Mouse (Mus musculus) R1 (cell line): Measurements from ENCODE around the gene Aig1.
A peak's percentile ranks its signal among the peaks of the same experiment; 100 is the strongest.

Source experiments
- DNase-seq: peaks from one replicate; pipeline ENCODE4 v3.0.0-alpha.2; 2018; ENCODE audit warnings: low read depth, low spot score

Gene Aig1

GRCm38 (mm10) chr10:13775411-13775810, 93.4 kb downstream of the Aig1 start:
- no peak for DNase-seq

- DNase-seq: no peak
Measured at GRCm38 (mm10) chr10:13774910-13775309, 93.9 kb downstream of the Aig1 start.

- no peak for DNase-seq
Measured at GRCm38 (mm10) chr10:13770720-13771119, 98.1 kb downstream of the Aig1 start.

DNA sequence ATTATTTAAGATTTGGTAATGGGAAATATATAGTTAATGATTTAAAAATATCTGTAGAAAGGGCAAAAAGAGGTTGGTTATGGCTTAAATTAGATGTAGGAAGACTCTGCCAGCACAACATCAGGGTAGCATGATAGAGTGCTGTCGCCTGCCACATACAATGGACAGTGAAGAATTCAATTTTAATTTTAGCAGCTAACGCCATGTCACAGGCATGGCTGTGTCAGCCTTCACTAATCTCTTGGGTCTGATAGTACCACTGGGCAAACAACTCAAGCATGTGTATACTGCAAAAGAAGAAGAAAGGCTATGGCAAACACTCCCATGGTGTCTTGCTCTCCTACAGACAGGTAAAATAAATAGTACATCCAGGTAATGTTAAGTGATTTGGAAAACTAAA, 99.0 kb downstream of the Aig1 start:
- DNase-seq: no peak

DNA sequence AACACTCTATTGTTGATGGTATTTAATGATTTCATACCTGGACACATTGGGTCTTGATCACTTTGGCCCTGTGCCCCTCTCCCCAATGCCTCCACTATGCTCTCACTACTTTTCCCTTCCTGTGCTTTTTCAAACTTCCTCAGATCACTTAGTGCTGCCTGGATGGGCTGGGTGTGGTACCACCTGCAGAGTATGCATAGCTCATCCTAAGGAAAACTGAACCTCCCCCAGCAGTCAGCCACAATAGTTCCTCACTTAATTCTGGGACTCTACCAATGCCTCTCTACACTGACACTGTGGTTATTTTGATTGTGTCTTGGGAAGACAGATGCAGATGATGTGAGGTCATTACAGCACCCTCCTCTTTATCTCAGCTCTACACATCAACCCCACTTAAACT, 99.9 kb downstream of the Aig1 start:
- DNase-seq: peak; percentile 57

- no peak for DNase-seq
Measured at GRCm38 (mm10) chr10:13767076-13767475, 101.7 kb downstream of the Aig1 start.

GRCm38 (mm10) chr10:13763151-13763550, 105.6 kb downstream of the Aig1 start:
- no peak for DNase-seq

DNA sequence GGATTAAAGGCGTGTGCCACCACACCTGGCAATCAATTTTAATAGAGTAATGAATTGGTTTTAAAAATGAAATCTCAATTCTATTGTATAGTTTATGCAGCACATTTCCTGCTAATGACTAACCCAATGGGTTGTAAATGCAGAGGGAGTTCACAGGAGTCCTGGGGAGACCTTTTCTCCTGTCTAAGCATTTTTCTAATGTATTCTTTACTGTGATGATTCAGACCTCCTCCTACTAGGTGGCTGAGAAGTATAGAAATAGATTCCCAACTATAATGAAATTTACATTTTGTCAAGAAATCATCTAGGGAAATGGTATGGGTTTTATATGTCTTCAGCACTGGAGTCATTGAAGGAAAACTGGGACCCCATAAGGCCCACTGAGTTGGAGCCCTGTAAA, 114.1 kb downstream of the Aig1 start:
- no peak for DNase-seq

DNA sequence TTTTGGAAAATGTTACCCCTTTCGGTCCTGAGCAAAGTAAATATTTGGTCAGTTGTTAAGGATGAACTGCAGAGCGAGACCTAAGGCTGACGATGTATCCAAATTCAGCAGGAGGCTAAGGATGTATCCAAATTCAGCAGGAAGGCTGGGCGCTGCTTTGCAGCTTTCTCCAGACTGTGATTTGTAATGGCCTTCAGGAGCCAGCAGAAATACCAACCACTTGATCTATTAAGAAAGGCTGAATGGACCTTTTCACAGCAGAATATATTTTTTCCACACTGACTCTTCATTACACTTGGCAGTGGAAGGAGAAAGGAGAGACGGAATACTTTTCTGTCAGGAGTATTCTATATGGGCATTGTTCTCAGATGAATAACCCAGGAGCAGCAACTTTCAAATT, 115.0 kb downstream of the Aig1 start:
- no peak for DNase-seq

DNA sequence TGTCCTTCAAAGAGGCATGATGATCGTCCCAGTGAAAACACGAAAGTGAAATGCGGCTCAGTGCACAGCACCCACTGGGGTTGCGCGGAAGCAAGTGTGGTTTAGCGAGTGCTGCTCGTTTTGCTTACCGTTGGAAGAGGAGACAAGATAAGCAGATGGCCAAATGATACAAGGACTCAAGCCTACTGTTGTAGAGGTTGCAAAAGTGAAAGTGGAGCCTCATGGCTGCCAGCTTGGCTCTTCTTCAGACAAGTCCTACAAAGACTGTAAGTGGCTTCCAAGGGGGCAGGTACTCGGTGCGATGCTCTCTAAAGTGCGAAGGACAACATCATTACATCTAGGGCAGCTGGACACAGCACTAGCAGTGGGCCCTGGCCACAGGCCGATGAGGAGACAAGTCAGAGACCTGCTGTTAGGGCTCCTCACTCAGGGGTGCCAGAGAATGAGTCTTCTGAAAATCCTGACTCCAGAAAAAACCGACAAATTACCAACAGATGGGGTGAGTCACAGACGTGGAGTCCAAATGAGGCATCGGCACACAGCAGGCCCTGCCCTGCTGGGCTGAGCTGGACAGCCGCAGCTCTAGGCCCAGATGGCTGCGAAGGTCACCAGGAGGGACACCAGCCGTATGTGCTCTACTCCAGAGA, 129.2 kb downstream of the Aig1 start:
- no peak for DNase-seq

GRCm38 (mm10) chr10:13730039-13730748, 138.6 kb downstream of the Aig1 start:
- DNase-seq: no peak

- DNase-seq: no peak
Measured at GRCm38 (mm10) chr10:13727676-13728075, 141.1 kb downstream of the Aig1 start.

DNA sequence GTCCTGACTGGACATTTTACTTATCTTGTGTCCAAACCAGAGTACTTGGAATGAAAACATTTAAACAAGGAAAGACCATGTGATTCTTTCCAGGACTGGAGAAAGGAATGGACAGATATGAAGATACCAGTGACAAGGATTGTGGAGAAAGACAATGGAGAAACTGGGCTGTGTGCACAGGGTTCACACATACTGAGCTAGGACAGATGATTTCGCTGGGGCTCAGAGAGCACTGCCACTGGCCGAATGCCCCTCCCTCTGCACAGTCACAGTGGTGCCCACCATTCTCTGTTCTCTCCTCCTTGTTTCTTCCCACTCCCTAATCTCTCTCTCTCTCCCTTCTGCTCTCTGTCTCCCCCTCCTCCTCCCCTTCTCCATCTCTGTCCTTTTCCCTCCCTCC, 142.6 kb downstream of the Aig1 start:
- DNase-seq: no peak

GRCm38 (mm10) chr10:13725276-13725675, 143.5 kb downstream of the Aig1 start:
- no peak for DNase-seq

GRCm38 (mm10) chr10:13716132-13716531, 152.6 kb downstream of the Aig1 start:
- DNase-seq: no peak

GRCm38 (mm10) chr10:13715584-13715983, 153.2 kb downstream of the Aig1 start:
- no peak for DNase-seq

GRCm38 (mm10) chr10:13714920-13715293, 153.9 kb downstream of the Aig1 start:
- DNase-seq: no peak

DNA sequence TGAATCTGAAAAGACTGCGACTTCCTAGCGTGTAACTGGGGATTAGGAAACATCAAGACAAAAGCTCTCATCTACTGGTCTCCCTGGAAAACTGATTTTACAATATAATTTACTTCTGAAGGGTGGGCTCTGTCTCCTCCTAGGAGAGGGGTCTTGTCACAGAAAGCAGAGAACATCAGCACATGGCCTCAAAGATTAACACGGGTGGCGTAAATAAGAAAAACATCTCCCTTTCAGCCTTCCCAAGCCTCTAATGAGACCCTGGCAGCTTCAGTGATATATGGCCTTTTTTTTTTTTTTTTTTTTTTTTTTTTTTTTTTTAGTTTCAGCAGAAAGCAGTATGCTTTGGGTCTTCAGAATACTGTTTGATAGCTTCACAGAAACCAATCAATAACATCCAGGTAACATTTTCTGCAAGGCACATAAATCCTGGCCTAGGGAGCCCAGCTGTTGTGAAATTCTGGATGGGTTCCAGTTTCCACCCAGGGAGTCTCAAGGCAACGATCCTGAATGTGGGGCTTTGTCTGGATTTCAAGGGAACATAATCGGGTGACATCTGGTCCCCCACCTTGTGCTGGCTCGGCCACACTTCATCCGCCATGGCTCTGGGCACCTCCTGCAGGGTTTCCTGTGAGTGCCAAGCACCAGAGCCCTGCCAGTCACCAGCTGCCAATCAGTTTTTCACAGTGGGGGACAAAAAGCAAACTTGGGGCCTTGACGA, 154.4 kb downstream of the Aig1 start:
- DNase-seq: no peak

- DNase-seq: no peak
Measured at GRCm38 (mm10) chr10:13713711-13714110, 155.1 kb downstream of the Aig1 start.

DNA sequence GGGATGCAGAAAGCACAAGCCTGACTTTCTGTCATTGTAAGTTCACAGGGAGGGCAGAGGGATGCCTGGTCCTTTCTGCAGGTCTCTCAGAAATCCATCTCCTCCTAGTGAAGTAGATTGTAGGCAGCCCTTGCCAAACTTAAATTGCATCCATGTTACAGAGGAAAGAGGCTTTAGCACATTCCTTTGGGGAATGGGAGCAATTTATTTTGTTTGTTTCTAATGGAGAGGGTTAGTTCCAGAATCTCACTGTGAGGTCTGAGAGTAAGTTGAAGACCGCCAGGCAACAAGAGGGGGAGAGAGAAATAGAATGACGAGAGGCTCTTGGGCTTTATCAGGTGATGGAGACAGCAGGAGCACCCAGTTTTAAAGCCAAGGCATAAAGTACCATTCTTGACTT, 155.7 kb downstream of the Aig1 start:
- DNase-seq: no peak

- no peak for DNase-seq
Measured at GRCm38 (mm10) chr10:13711281-13711829, 157.4 kb downstream of the Aig1 start.

GRCm38 (mm10) chr10:13705771-13706170, 163.0 kb downstream of the Aig1 start:
- no peak for DNase-seq

- DNase-seq: no peak
Measured at GRCm38 (mm10) chr10:13702688-13703087, 166.1 kb downstream of the Aig1 start.
